Mouse (Mus musculus) kidney, postnatal 0 days (tissue): ENCODE data around the gene Inhbe. TPM values are rescaled to one million over a fixed set of nuclear protein-coding genes. Genes with fewer than 3 reads are reported as not detected.

ENCODE experiments used
- ATAC-seq: fragments of 200-750 bp; cut with Nextera tagmentation; replicated peaks from 2 replicates; pipeline ENCODE4 v1.8.0; 2017; ENCODE audit warnings: low read depth, moderate number of reproducible peaks, moderate TSS enrichment, moderate library complexity; ENCODE audit not compliant: low FRiP score
- DNase-seq: peaks from one replicate; pipeline ENCODE4 v3.0.0-alpha.2; 2016; ENCODE audit warnings: low spot score
- H3K27ac ChIP-seq: fragments of 300-500 bp; sonication (generic); 2 replicates; pipeline ENCODE4 v1.5.1; 2014; ENCODE audit warnings: mild to moderate bottlenecking
- H3K27me3 ChIP-seq: fragments of 300-500 bp; sonication (generic); 2 replicates; pipeline ENCODE4 v1.6.1; 2014; ENCODE audit warnings: low read length, mixed read lengths; ENCODE audit not compliant: insufficient read depth
- H3K36me3 ChIP-seq: fragments of 300-500 bp; sonication (generic); 2 replicates; pipeline ENCODE4 v1.6.1; 2014; ENCODE audit warnings: low read length, mixed read lengths; ENCODE audit not compliant: insufficient read depth
- H3K4me1 ChIP-seq: fragments of 300-500 bp; sonication (generic); replicated peaks from 2 replicates; pipeline ENCODE4 v1.6.1; 2014; ENCODE audit warnings: antibody characterized with exemption, low read length, mixed read lengths; ENCODE audit not compliant: insufficient read depth
- H3K4me2 ChIP-seq: fragments of 300-500 bp; sonication (generic); 2 replicates; pipeline ENCODE4 v1.6.1; 2014; ENCODE audit warnings: mild to moderate bottlenecking, low read length, moderate library complexity, mixed read lengths
- H3K4me3 ChIP-seq: fragments of 300-500 bp; sonication (generic); replicated peaks from 2 replicates; pipeline ENCODE4 v1.5.1; 2014; ENCODE audit warnings: low read depth, low read length
- H3K9ac ChIP-seq: fragments of 300-500 bp; sonication (generic); 2 replicates; pipeline ENCODE4 v1.6.1; 2014; ENCODE audit warnings: low read depth, low read length
- H3K9me3 ChIP-seq: fragments of 300-500 bp; sonication (generic); replicated peaks from 2 replicates; pipeline ENCODE4 v1.6.1; 2016; ENCODE audit warnings: low read length, inconsistent platforms, mixed read lengths
- CTCF ChIP-seq: IDR thresholded peaks from 2 replicates; pipeline ENCODE4 v1.5.1; 2016; ENCODE audit warnings: antibody characterized with exemption, low read depth, mild to moderate bottlenecking, moderate library complexity
- WGBS: fragments of 180-500 bp; shearing (Covaris S2); extraction: QIAGEN DNeasy Blood & Tissue Kit; methylation state at CpG from one replicate; pipeline ENCODE4 v1.1.7; 2014; 5-methylcytosine and 5-hydroxymethylcytosine counted together
- polyA plus RNA-seq: library from polyadenylated mRNA; unstranded; fragments of >200 nt; fragmentation: Nextera tagmentation; extraction: Ambion mirVana; gene quantifications from 2 replicates; pipeline ENCODE4 v1.2.1, GENCODE M21; 2015

Gene Inhbe
- polyA plus RNA-seq, 1 experiment from 2014 or later: not detected

GRCm38 (mm10) chr10:127360714-127361113 is 6.5 kb upstream of the Inhbe start:
- no peaks in the 10 kb centered on the region for H3K4me1 ChIP-seq
- no peaks in the 10 kb centered on the region for H3K36me3 ChIP-seq
- H3K9me3 ChIP-seq: no peaks in the 10 kb centered on the region
- no peak for DNase-seq
- TF ChIP-seq CTCF: no peak
- H3K27ac ChIP-seq: no peak overlapping the region
- no peak overlapping the region for H3K4me3 ChIP-seq
- H3K27me3 ChIP-seq: no peaks in the 10 kb centered on the region
- H3K4me2 ChIP-seq: no peak overlapping the region
- no peak for ATAC-seq
- H3K9ac ChIP-seq: no peak overlapping the region
- WGBS: 81% methylated on average over 3 of the region's 3 CpGs

DNA sequence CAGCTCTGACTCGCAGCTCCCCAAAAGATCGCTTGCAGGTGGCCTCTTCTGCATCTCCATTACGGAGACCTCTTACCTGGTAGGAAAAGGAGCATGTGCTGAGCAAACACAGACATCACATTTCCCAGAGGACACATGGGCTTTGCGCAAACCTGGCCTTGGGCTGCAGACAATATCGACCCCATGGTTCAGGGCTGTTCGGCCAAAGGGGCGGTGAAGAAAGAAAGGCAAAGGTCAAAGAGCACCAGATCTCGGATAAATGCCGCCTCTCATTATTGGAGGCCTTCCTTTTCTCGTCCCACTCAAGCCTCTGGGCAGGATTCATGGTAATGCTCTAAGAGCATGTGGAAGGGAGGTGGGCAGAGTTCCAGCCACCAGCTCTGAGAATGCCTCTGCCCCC is 1.1 kb upstream of the Inhbe start:
- ATAC-seq (no peak), DNase-seq (no peak)
- H3K9me3 ChIP-seq: no peaks in the 10 kb centered on the region
- H3K27ac ChIP-seq: no peak overlapping the region
- H3K27me3 ChIP-seq: no peaks in the 10 kb centered on the region
- no peaks in the 10 kb centered on the region for H3K4me1 ChIP-seq
- H3K9ac ChIP-seq: no peak overlapping the region
- WGBS: 65% methylated on average over 10 of the region's 10 CpGs
- TF ChIP-seq CTCF: no peak
- no peaks in the 10 kb centered on the region for H3K36me3 ChIP-seq
- H3K4me2 ChIP-seq: no peak overlapping the region
- H3K4me3 ChIP-seq: no peak overlapping the region

- H3K9ac ChIP-seq: no peak overlapping the region
- ATAC-seq (no peak), DNase-seq (no peak)
- 89% methylated on average over 11 of the region's 11 CpGs for WGBS
- H3K36me3 ChIP-seq: no peaks in the 10 kb centered on the region
- no peaks in the 10 kb centered on the region for H3K4me1 ChIP-seq
- no peaks in the 10 kb centered on the region for H3K9me3 ChIP-seq
- H3K27me3 ChIP-seq: no peaks in the 10 kb centered on the region
- TF ChIP-seq CTCF: no peak
- H3K27ac ChIP-seq: no peak overlapping the region
- no peak overlapping the region for H3K4me2 ChIP-seq
- no peak overlapping the region for H3K4me3 ChIP-seq
Observed at GRCm38 (mm10) chr10:127352766-127353165, 1.4 kb downstream of the Inhbe start.

- H3K4me3 ChIP-seq: no peak overlapping the region
- H3K4me2 ChIP-seq: no peak overlapping the region
- WGBS: 71% methylated on average over 9 of the region's 9 CpGs
- ATAC-seq: no peak
- no peaks in the 10 kb centered on the region for H3K36me3 ChIP-seq
- no peaks in the 10 kb centered on the region for H3K4me1 ChIP-seq
- no peak overlapping the region for H3K27ac ChIP-seq
- H3K27me3 ChIP-seq: no peaks in the 10 kb centered on the region
- H3K9me3 ChIP-seq: no peaks in the 10 kb centered on the region
- no peak overlapping the region for H3K9ac ChIP-seq
- DNase-seq: no peak
- no peak for TF ChIP-seq CTCF
Observed at GRCm38 (mm10) chr10:127352187-127352586, 2.0 kb downstream of the Inhbe start.

- DNase-seq (no peak), ATAC-seq (no peak)
- no peak for TF ChIP-seq CTCF
- Histone ChIP-seq H3K9me3 (no peaks in the 10 kb centered on the region), H3K36me3 (no peaks in the 10 kb centered on the region), H3K9ac (no peak overlapping the region), H3K4me2 (no peak overlapping the region), H3K4me3 (no peak overlapping the region), H3K4me1 (no peaks in the 10 kb centered on the region), H3K27me3 (no peaks in the 10 kb centered on the region), H3K27ac (no peak overlapping the region)
- WGBS: 61% methylated on average over 8 of the region's 8 CpGs
Observed at GRCm38 (mm10) chr10:127351719-127352118, 2.5 kb downstream of the Inhbe start.

GRCm38 (mm10) chr10:127351285-127351595 is 3.0 kb downstream of the Inhbe start:
- Histone ChIP-seq H3K4me1 (no peaks in the 10 kb centered on the region), H3K4me2 (no peak overlapping the region), H3K4me3 (no peak overlapping the region), H3K9me3 (no peaks in the 10 kb centered on the region), H3K27ac (no peak overlapping the region), H3K36me3 (no peaks in the 10 kb centered on the region), H3K9ac (no peak overlapping the region), H3K27me3 (no peaks in the 10 kb centered on the region)
- TF ChIP-seq CTCF: no peak
- ATAC-seq (no peak), DNase-seq (no peak)
- WGBS: 77% methylated on average over 8 of the region's 8 CpGs

- H3K36me3 ChIP-seq: no peaks in the 10 kb centered on the region
- 12% methylated on average over 24 of the region's 24 CpGs for WGBS
- peak; percentile 92 for TF ChIP-seq CTCF
Observed at GRCm38 (mm10) chr10:127350594-127351284, 3.5 kb downstream of the Inhbe start.

More at GRCm38 (mm10) chr10:127350594-127351284, 3.5 kb downstream of the Inhbe start:
- DNase-seq (peak; percentile 89), ATAC-seq (peak; percentile 43; the same call in 1 of the 2 replicates)
- H3K27ac ChIP-seq: no peak overlapping the region
- no peaks in the 10 kb centered on the region for H3K27me3 ChIP-seq
- H3K4me3 ChIP-seq: no peak overlapping the region
- H3K4me1 ChIP-seq: no peaks in the 10 kb centered on the region
- 0 out of 2 replicates have a peak overlapping the region, but pooled peaks have one; percentile 20 for H3K9ac ChIP-seq
- no peaks in the 10 kb centered on the region for H3K9me3 ChIP-seq
- H3K4me2 ChIP-seq: peak overlapping the region; percentile 50
